In the genomic region with DNA sequence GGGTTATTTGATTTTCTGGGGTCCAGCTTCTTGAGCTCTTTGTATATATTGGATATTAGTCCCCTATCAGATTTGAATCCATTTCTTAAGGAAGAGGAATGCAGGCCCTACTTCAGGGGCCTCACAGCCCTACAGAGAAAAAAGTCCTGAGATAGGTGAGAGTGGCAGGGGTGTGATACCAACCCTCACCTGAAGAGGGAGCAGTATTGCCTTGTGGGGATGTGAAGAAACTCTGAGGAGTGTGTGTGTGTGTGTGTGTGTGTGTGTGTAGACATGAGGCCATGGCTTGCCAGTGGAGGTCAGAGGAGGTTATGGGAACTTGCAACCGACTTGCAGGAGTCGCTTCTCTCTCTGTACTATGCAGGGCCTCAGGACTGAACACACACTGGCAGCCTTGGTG, we compare ENCODE assay signal across 10 mouse cellular contexts.
DNase-seq lines count a peak whose midpoint lies in the region; ATAC-seq and TF ChIP-seq lines count a peak whose summit lies in the region.
"Had no signal": no experiment of that assay in that cellular context is flagged by ENCODE, and none has a peak within 500 bp of the region (broad histone marks: within the 10 kb centered on the region; RNA-seq: fewer than 3 reads in every experiment).

No protein-coding gene starts in this region.

- no peaks in the 10 kb centered on the region for H3K27me3 ChIP-seq in thymus, adult 2 months (ENCODE audit: control insufficient read depth, insufficient read depth, low read length)
- no peaks in the 10 kb centered on the region; the same call in 1 of the 2 replicates for H3K27me3 ChIP-seq in embryonic facial prominence, embryonic 10.5 days (replicated peaks; ENCODE audit: low read depth, poor library complexity, severe bottlenecking)
- peaks cover 21% of the 10 kb centered on the region for H3K27me3 ChIP-seq in forebrain, embryonic 12.5 days
- H3K27me3 ChIP-seq: lung, embryonic 15.5 days had no signal

- no peaks in the 10 kb centered on the region for H3K9me3 ChIP-seq in embryonic facial prominence, embryonic 10.5 days
- H3K9me3 ChIP-seq in forebrain, embryonic 12.5 days: no peaks in the 10 kb centered on the region
- H3K9me3 ChIP-seq: lung, embryonic 15.5 days had no signal

- peak; percentile 16 for DNase-seq in heart, postnatal 4 days
- DNase-seq in heart, postnatal 25 days (ENCODE audit: low spot score): no peak
- DNase-seq in thymus, adult 2 months: peak; percentile 22
- no peak for DNase-seq in thymus, postnatal 36 days
- peak; percentile 38 for DNase-seq in embryonic facial prominence, embryonic 10.5 days (ENCODE audit: low spot score)
- DNase-seq in thymus, postnatal 25 days: peak; percentile 8
- DNase-seq in cerebellum, adult 11-12 months: no peak

- intact Hi-C loops in heart, postnatal 25 days (cut with DNase I): no loop called here

- no peak for ATAC-seq in forebrain, embryonic 12.5 days (ENCODE audit: low FRiP score)
- ATAC-seq: inflammation-experienced regulatory T-cells, adult 6 months had no signal

- 79% methylated on average over 2 of the region's 2 CpGs for WGBS in thymus, adult 2 months
- 75% methylated on average over 2 of the region's 2 CpGs for WGBS in embryonic facial prominence, embryonic 10.5 days
- 81% methylated on average over 2 of the region's 2 CpGs for WGBS in forebrain, embryonic 12.5 days

- H3K27ac ChIP-seq in thymus, adult 2 months (ENCODE audit: control insufficient read depth, insufficient read depth, low read length): no peak overlapping the region
- H3K27ac ChIP-seq in embryonic facial prominence, embryonic 10.5 days (replicated peaks): no peak overlapping the region
- H3K27ac ChIP-seq in forebrain, embryonic 12.5 days: no peak overlapping the region
- H3K27ac ChIP-seq: lung, embryonic 15.5 days had no signal

- TF ChIP-seq CTCF in thymus, adult 2 months (IDR thresholded peaks at IDR 0.05; ENCODE audit: borderline replicate concordance, control insufficient read depth, extremely low read depth, insufficient read depth, low read length, poor library complexity): peak; percentile 37; the same call in 1 of the 2 replicates

- H3K36me3 ChIP-seq in thymus, adult 2 months (ENCODE audit: control insufficient read depth, insufficient read depth, low read length): no peaks in the 10 kb centered on the region
- H3K36me3 ChIP-seq in embryonic facial prominence, embryonic 10.5 days (replicated peaks): no peaks in the 10 kb centered on the region
- H3K36me3 ChIP-seq in forebrain, embryonic 12.5 days (replicated peaks): no peaks in the 10 kb centered on the region
- H3K36me3 ChIP-seq: lung, embryonic 15.5 days had no signal

- no peak overlapping the region for H3K4me2 ChIP-seq in forebrain, embryonic 12.5 days
- H3K4me2 ChIP-seq: lung, embryonic 15.5 days had no signal

- no peaks in the 10 kb centered on the region for H3K4me1 ChIP-seq in thymus, adult 2 months (replicated peaks; ENCODE audit: control insufficient read depth, insufficient read depth, low read length)
- no peaks in the 10 kb centered on the region for H3K4me1 ChIP-seq in embryonic facial prominence, embryonic 10.5 days
- H3K4me1 ChIP-seq in forebrain, embryonic 12.5 days: peaks cover 8% of the 10 kb centered on the region; the same call in 1 of the 2 replicates
- H3K4me1 ChIP-seq: lung, embryonic 15.5 days had no signal

- no peak overlapping the region for H3K9ac ChIP-seq in forebrain, embryonic 12.5 days
- H3K9ac ChIP-seq: lung, embryonic 15.5 days had no signal

- H3K4me3 ChIP-seq in thymus, adult 2 months (ENCODE audit: control insufficient read depth, insufficient read depth, low read length): no peak overlapping the region
- H3K4me3 ChIP-seq in embryonic facial prominence, embryonic 10.5 days: no peak overlapping the region
- H3K4me3 ChIP-seq in forebrain, embryonic 12.5 days (replicated peaks): no peak overlapping the region
- H3K4me3 ChIP-seq: lung, embryonic 15.5 days had no signal

- no peak for TF ChIP-seq POLR2A in thymus, adult 2 months (IDR thresholded peaks at IDR 0.05; ENCODE audit: control insufficient read depth, extremely low read depth, insufficient read depth, low read length, poor library complexity)

Comparison
In these comparisons a context has a peak if more than half of its experiments do, and no peak if none do; other contexts are left out.
1. DNase-seq: peak in heart, postnatal 4 days (single experiment), thymus, adult 2 months (single experiment), embryonic facial prominence, embryonic 10.5 days (single experiment) and thymus, postnatal 25 days (single experiment); none in heart, postnatal 25 days (single experiment), thymus, postnatal 36 days (0 of 2) and cerebellum, adult 11-12 months (single experiment).